Mouse (Mus musculus) megakaryocyte-erythroid progenitor cell, adult 5-6 weeks (primary cell): ENCODE measurements around the gene Sqstm1. TPM values are rescaled to one million over a fixed set of nuclear protein-coding genes. Genes with fewer than 3 reads are reported as not detected.

Experiments
- ATAC-seq: replicated peaks from 2 replicates; pipeline ENCODE4 v1.8.0; 2016; ENCODE audit warnings: mild to moderate bottlenecking, inconsistent platforms; ENCODE audit not compliant: severe bottlenecking, poor library complexity, low FRiP score, low TSS enrichment
- total RNA-seq, 2 experiments: library from RNA; stranded (forward) in 1 of 2; stranded (reverse) in 1 of 2; fragments of 200-1000, 215-1000 nt in 1 of 2; fragments of >200 nt in 1 of 2; fragmentation: Nextera tagmentation in 1 of 2; gene quantifications; 2 replicates each; pipeline ENCODE4 v1.2.3; 2014 to 2017

Sqstm1 gene
- total RNA-seq, 2 experiments from 2014 or later = 69.3 to 435 TPM

- ATAC-seq = no peak
Observed at GRCm38 (mm10) chr11:50149603-50150150, 61.0 kb downstream of the Sqstm1 start.

Other genes with a start within 250 kb of the Sqstm1 start
- 63.4 and 63.8 TPM in 2 replicates for gene Rnf130, start 185.5 kb downstream of the Sqstm1 start, total RNA-seq (2014; fragmentation: Nextera tagmentation)
- 115 and 134 TPM in 2 replicates for gene Rnf130, start 185.5 kb downstream of the Sqstm1 start, total RNA-seq (2017)
- 40.5 and 62.7 TPM in 2 replicates for gene Tbc1d9b, start 79.4 kb downstream of the Sqstm1 start, total RNA-seq (2014; fragmentation: Nextera tagmentation)
- gene Tbc1d9b, start 79.4 kb downstream of the Sqstm1 start, total RNA-seq (2017) = 39.8 and 56.7 TPM in 2 replicates
- gene Mrnip, start 36.4 kb downstream of the Sqstm1 start, total RNA-seq (2014; fragmentation: Nextera tagmentation) = 10.5 and 15.8 TPM in 2 replicates
- gene Mrnip, start 36.4 kb downstream of the Sqstm1 start, total RNA-seq (2017) = 9.9 and 17.8 TPM in 2 replicates
- gene Mgat4b, start 63 bp upstream of the Sqstm1 start, total RNA-seq (2014; fragmentation: Nextera tagmentation) = 27.8 and 40.6 TPM in 2 replicates
- 11.1 and 14.5 TPM in 2 replicates for gene Mgat4b, start 63 bp upstream of the Sqstm1 start, total RNA-seq (2017)
- gene Ltc4s, start 27.8 kb upstream of the Sqstm1 start, total RNA-seq (2014; fragmentation: Nextera tagmentation) = 3.1 and 3.4 TPM in 2 replicates
- 12.7 TPM in 1 of 2 replicates, not detected in the other for gene Ltc4s, start 27.8 kb upstream of the Sqstm1 start, total RNA-seq (2017)
- 9.6 and 9.7 TPM in 2 replicates for gene Maml1, start 81.5 kb upstream of the Sqstm1 start, total RNA-seq (2014; fragmentation: Nextera tagmentation)
- gene Maml1, start 81.5 kb upstream of the Sqstm1 start, total RNA-seq (2017) = 2.9 and 3.5 TPM in 2 replicates
- gene Canx, start 114.8 kb upstream of the Sqstm1 start, total RNA-seq (2014; fragmentation: Nextera tagmentation) = 331 and 366 TPM in 2 replicates
- 1,306 and 1,380 TPM in 2 replicates for gene Canx, start 114.8 kb upstream of the Sqstm1 start, total RNA-seq (2017)
- gene Cby3, start 143.6 kb upstream of the Sqstm1 start, total RNA-seq (2014; fragmentation: Nextera tagmentation) = 1.0 TPM in 1 of 2 replicates, not detected in the other
- not detected in 2 replicates for gene Cby3, start 143.6 kb upstream of the Sqstm1 start, total RNA-seq (2017)
- 618 and 682 TPM in 2 replicates for gene Hnrnph1, start 166.2 kb upstream of the Sqstm1 start, total RNA-seq (2014; fragmentation: Nextera tagmentation)
- 798 and 1,044 TPM in 2 replicates for gene Hnrnph1, start 166.2 kb upstream of the Sqstm1 start, total RNA-seq (2017)
- gene Rufy1, start 220.3 kb upstream of the Sqstm1 start, total RNA-seq (2014; fragmentation: Nextera tagmentation) = 6.4 and 19.1 TPM in 2 replicates
- gene Rufy1, start 220.3 kb upstream of the Sqstm1 start, total RNA-seq (2017) = 21.3 and 22.3 TPM in 2 replicates